Mouse (Mus musculus) myocyte (in vitro differentiated cells): ENCODE data around the gene Smyd3.

Experiments used
- MAX ChIP-seq: IDR thresholded peaks from one replicate; pipeline ENCODE4 v1.6.1; 2011; ENCODE audit warnings: low read depth, mild to moderate bottlenecking, control low read depth
- POLR2A ChIP-seq: IDR thresholded peaks from one replicate; pipeline ENCODE4 v1.6.1; 2011; ENCODE audit warnings: low read depth, mild to moderate bottlenecking, control low read depth, moderate library complexity; ENCODE audit not compliant: insufficient read length

- TF ChIP-seq POLR2A (no peak), MAX (no peak)
Measured at GRCm38 (mm10) chr1:179384296-179384695, 133.5 kb downstream of the Smyd3 start.
